Mouse (Mus musculus) MEL (cell line): ENCODE results near the gene Elp6. TPM values are rescaled to one million over a fixed set of nuclear protein-coding genes. Genes with fewer than 3 reads are reported as not detected.

Experiments
- DNase-seq: peaks from one replicate; pipeline ENCODE4 v3.0.0; 2011; ENCODE audit warnings: low read depth, low spot score
- H3K27ac ChIP-seq: 2 replicates; pipeline ENCODE4 v1.5.1; 2012; ENCODE audit warnings: low read depth, mild to moderate bottlenecking, control low read depth, low read length, moderate library complexity; ENCODE audit not compliant: control insufficient read depth
- H3K27me3 ChIP-seq, 2 experiments: fragments of 150-350 bp in 1 of 2; sonication (generic) in 1 of 2; 2 replicates each; pipeline ENCODE4 v1.6.1; 2012; ENCODE audit warnings: low read length in 2 of 2, mild to moderate bottlenecking in 2 of 2, improper control_type of control experiment in 1 of 2, moderate library complexity in 1 of 2; ENCODE audit not compliant: insufficient read depth in 2 of 2, control insufficient read depth in 1 of 2
- H3K36me3 ChIP-seq, 2 experiments: 2 replicates each; pipeline ENCODE4 v1.6.1; 2012 to 2014; ENCODE audit warnings: low read length in 2 of 2, improper control_type of control experiment in 1 of 2, inconsistent platforms in 1 of 2, mild to moderate bottlenecking in 1 of 2; ENCODE audit not compliant: insufficient read depth in 2 of 2, control insufficient read depth in 1 of 2
- H3K4me1 ChIP-seq, 2 experiments: fragments of 150-350 bp in 1 of 2; sonication (generic) in 1 of 2; 2 replicates each; pipeline ENCODE4 v1.6.1; 2012; ENCODE audit warnings: low read length in 2 of 2, improper control_type of control experiment in 1 of 2, mild to moderate bottlenecking in 1 of 2; ENCODE audit not compliant: insufficient read depth in 2 of 2, control insufficient read depth in 1 of 2
- H3K4me3 ChIP-seq, 2 experiments: fragments of 150-350 bp in 1 of 2; sonication (generic) in 1 of 2; 2 replicates each; pipeline ENCODE4 v1.5.1; 2012; ENCODE audit warnings: low read depth in 2 of 2, low read length in 2 of 2, mild to moderate bottlenecking in 2 of 2, moderate library complexity in 2 of 2, control low read depth in 1 of 2, improper control_type of control experiment in 1 of 2; ENCODE audit not compliant: control insufficient read depth in 1 of 2, insufficient read depth in 1 of 2
- H3K79me2 ChIP-seq: 2 replicates; pipeline ENCODE4 v1.6.1; 2012; ENCODE audit warnings: mild to moderate bottlenecking, low read length, moderate library complexity; ENCODE audit not compliant: control insufficient read depth, poor library complexity, insufficient read depth
- H3K9ac ChIP-seq: 2 replicates; pipeline ENCODE4 v1.6.1; 2012; ENCODE audit warnings: low read depth, mild to moderate bottlenecking, control low read depth, low read length, moderate library complexity; ENCODE audit not compliant: control insufficient read depth, poor library complexity, severe bottlenecking
- H3K9me3 ChIP-seq: fragments of 150-350 bp; sonication (generic); replicated peaks from 2 replicates; pipeline ENCODE4 v1.6.1; 2012; ENCODE audit warnings: mild to moderate bottlenecking, low read length, improper control_type of control experiment, moderate library complexity; ENCODE audit not compliant: insufficient read depth
- BHLHE40 ChIP-seq: IDR thresholded peaks from 2 replicates; pipeline ENCODE4 v1.6.1; 2012; ENCODE audit warnings: low read depth, mild to moderate bottlenecking, inconsistent platforms, low read length, improper control_type of control experiment, borderline replicate concordance
- CHD1 ChIP-seq: IDR thresholded peaks from 2 replicates; pipeline ENCODE4 v1.6.1; 2012; ENCODE audit warnings: low read depth, mild to moderate bottlenecking, inconsistent platforms, low read length, improper control_type of control experiment
- E2F4 ChIP-seq: IDR thresholded peaks from 2 replicates; pipeline ENCODE4 v1.6.1; 2011; ENCODE audit warnings: low read depth, low read length, improper control_type of control experiment, borderline replicate concordance
- JUND ChIP-seq: IDR thresholded peaks from 2 replicates; pipeline ENCODE4 v1.6.1; 2011; ENCODE audit warnings: low read depth, mild to moderate bottlenecking, improper control_type of control experiment, low read length
- MAFK ChIP-seq: IDR thresholded peaks from 2 replicates; pipeline ENCODE4 v1.6.1; 2011; ENCODE audit warnings: low read depth, mild to moderate bottlenecking, low read length, improper control_type of control experiment, borderline replicate concordance
- MAZ ChIP-seq: IDR thresholded peaks from 2 replicates; pipeline ENCODE4 v1.6.1; 2012; ENCODE audit warnings: low read depth, mild to moderate bottlenecking, inconsistent platforms, low read length, improper control_type of control experiment
- MEF2A ChIP-seq: IDR thresholded peaks from 2 replicates; pipeline ENCODE4 v1.6.1; 2014; ENCODE audit warnings: low read depth, mild to moderate bottlenecking, inconsistent platforms, low read length, improper control_type of control experiment; ENCODE audit not compliant: poor library complexity, insufficient replicate concordance, severe bottlenecking; ENCODE audit errors: extremely low read depth
- NELFE ChIP-seq: IDR thresholded peaks from 2 replicates; pipeline ENCODE4 v1.6.1; 2011; ENCODE audit warnings: low read depth, low read length, improper control_type of control experiment
- POLR2A ChIP-seq, 2 experiments: IDR thresholded peaks; 2 replicates each; pipeline ENCODE4 v1.6.1; 2011 to 2012; ENCODE audit warnings: low read length in 2 of 2, mild to moderate bottlenecking in 2 of 2, control low read depth in 1 of 2, improper control_type of control experiment in 1 of 2, low read depth in 1 of 2, moderate library complexity in 1 of 2; ENCODE audit not compliant: control insufficient read depth in 1 of 2, insufficient read depth in 1 of 2, poor library complexity in 1 of 2
- POLR2AphosphoS2 ChIP-seq: IDR thresholded peaks from 2 replicates; pipeline ENCODE4 v1.6.1; 2011; ENCODE audit warnings: low read length, improper control_type of control experiment
- POLR2AphosphoS5 ChIP-seq: IDR thresholded peaks from 2 replicates; pipeline ENCODE4 v1.6.1; 2012; ENCODE audit warnings: low read depth, borderline replicate concordance, mild to moderate bottlenecking, inconsistent platforms, low read length, moderate library complexity, mixed read lengths
- RCOR1 ChIP-seq: IDR thresholded peaks from 2 replicates; pipeline ENCODE4 v1.6.1; 2012; ENCODE audit warnings: low read depth, mild to moderate bottlenecking, inconsistent platforms, low read length, improper control_type of control experiment
- SIN3A ChIP-seq: IDR thresholded peaks from 2 replicates; pipeline ENCODE4 v1.6.1; 2012; ENCODE audit warnings: low read length, improper control_type of control experiment, inconsistent platforms
- TAL1 ChIP-seq: IDR thresholded peaks from 2 replicates; pipeline ENCODE4 v1.6.1; 2012; ENCODE audit warnings: mild to moderate bottlenecking, inconsistent platforms, low read length, moderate library complexity, mixed read lengths
- USF2 ChIP-seq, 2 experiments: IDR thresholded peaks; 2 replicates each; pipeline ENCODE4 v1.6.1; 2011 to 2012; ENCODE audit warnings: improper control_type of control experiment in 2 of 2, low read length in 2 of 2, borderline replicate concordance in 1 of 2, inconsistent platforms in 1 of 2, low read depth in 1 of 2, mild to moderate bottlenecking in 1 of 2; ENCODE audit not compliant: insufficient read depth in 1 of 2
- ZC3H11A ChIP-seq: IDR thresholded peaks from 2 replicates; pipeline ENCODE4 v1.6.1; 2012; ENCODE audit warnings: low read depth, mild to moderate bottlenecking, inconsistent platforms, low read length, improper control_type of control experiment
- ZMIZ1 ChIP-seq: IDR thresholded peaks from 2 replicates; pipeline ENCODE4 v1.6.1; 2012; ENCODE audit warnings: low read depth, mild to moderate bottlenecking, inconsistent platforms, low read length, improper control_type of control experiment, moderate library complexity
- polyA plus RNA-seq, 2 experiments: library from polyadenylated mRNA; stranded (reverse) in 1 of 2; unstranded in 1 of 2; fragments of >175 nt in 1 of 2; fragments of >200 nt in 1 of 2; gene quantifications; 2 replicates each; pipeline versions ENCODE4 v1.2.1 to v1.2.4; 2012; ENCODE audit warnings: low replicate concordance in 2 of 2, low read depth in 1 of 2; ENCODE audit not compliant: insufficient read length in 2 of 2, insufficient read depth in 1 of 2, missing spikeins in 1 of 2
- total RNA-seq: library from RNA; depleted of rRNA; stranded (reverse); fragments of 300-350 nt; gene quantifications from 2 replicates; pipeline ENCODE4 v1.2.3, GENCODE M21; 2012

Elp6 gene
- total and polyA plus RNA-seq, 3 experiments, result 29.6 to 34.6 TPM; not detected in 1

- Histone ChIP-seq H3K36me3 (peaks cover 0 to 14% of the 10 kb centered on the region in 2 experiments; a peak in 2 of 4 replicates), H3K79me2 (peaks cover 41% of the 10 kb centered on the region), H3K9ac (no peak overlapping the region), H3K4me3 (no peak overlapping the region), H3K4me1 (peaks cover 10 to 12% of the 10 kb centered on the region in 2 experiments), H3K27ac (no peak overlapping the region), H3K9me3 (no peaks in the 10 kb centered on the region), H3K27me3 (no peaks in the 10 kb centered on the region)
- TF ChIP-seq POLR2A (IDR thresholded peaks at IDR 0.05; ENCODE audit: control insufficient read depth in 1 of 2, insufficient read depth in 1 of 2, low read depth in 1 of 2, low read length in 2 of 2, poor library complexity in 1 of 2), result no peak
- TF ChIP-seq MAZ, result no peak
- TF ChIP-seq POLR2AphosphoS5, result no peak
- TF ChIP-seq TAL1, result no peak
- TF ChIP-seq CHD1, result no peak
- TF ChIP-seq E2F4, result no peak
- TF ChIP-seq BHLHE40, result no peak
- no peak for TF ChIP-seq USF2 (IDR thresholded peaks at IDR 0.05; ENCODE audit: borderline replicate concordance in 1 of 2, insufficient read depth in 1 of 2, low read depth in 1 of 2, low read length in 2 of 2)
- TF ChIP-seq JUND, result no peak
- TF ChIP-seq ZC3H11A, result no peak
- TF ChIP-seq MAFK, result no peak
- no peak for TF ChIP-seq POLR2AphosphoS2
- no peak for TF ChIP-seq MEF2A
- no peak for TF ChIP-seq ZMIZ1
- TF ChIP-seq NELFE, result no peak
- TF ChIP-seq RCOR1, result no peak
- DNase-seq, result no peak
Observed at GRCm38 (mm10) chr9:110334849-110335248, 29.9 kb downstream of the Elp6 start.

- Histone ChIP-seq H3K4me1 (peaks cover 0 to under 1% of the 10 kb centered on the region in 2 experiments; a peak in 2 of 4 replicates), H3K9ac (no peak overlapping the region), H3K4me3 (no peak overlapping the region), H3K79me2 (peaks cover 35% of the 10 kb centered on the region), H3K36me3 (peaks cover 0 to 8% of the 10 kb centered on the region in 2 experiments; a peak in 2 of 4 replicates), H3K27me3 (no peaks in the 10 kb centered on the region), H3K27ac (no peak overlapping the region), H3K9me3 (no peaks in the 10 kb centered on the region)
- TF ChIP-seq E2F4 (no peak), SIN3A (no peak)
- DNase-seq, result no peak
Observed at GRCm38 (mm10) chr9:110340037-110340750, 35.2 kb downstream of the Elp6 start.
